Mouse (Mus musculus) embryonic facial prominence, embryonic 15.5 days (tissue): ENCODE results near the gene Lca5. TPM values are rescaled to one million over a fixed set of nuclear protein-coding genes. Genes with fewer than 3 reads are reported as not detected.

Experiments used
- ATAC-seq: fragments of 200-750 bp; cut with Nextera tagmentation; 2 replicates; pipeline ENCODE4 v1.8.0; 2017; ENCODE audit warnings: low read depth, moderate TSS enrichment; ENCODE audit not compliant: insufficient number of reproducible peaks, low FRiP score, low TSS enrichment
- H3K27ac ChIP-seq: fragments of 300-500 bp; sonication (generic); replicated peaks from 2 replicates; pipeline ENCODE4 v1.5.1; 2015; ENCODE audit warnings: mild to moderate bottlenecking, inconsistent platforms
- H3K27me3 ChIP-seq: fragments of 300-500 bp; sonication (generic); 2 replicates; pipeline ENCODE4 v1.6.1; 2015; ENCODE audit warnings: inconsistent platforms
- H3K36me3 ChIP-seq: fragments of 300-500 bp; sonication (generic); 2 replicates; pipeline ENCODE4 v1.6.1; 2015; ENCODE audit warnings: mild to moderate bottlenecking, inconsistent platforms
- H3K4me1 ChIP-seq: fragments of 300-500 bp; sonication (generic); 2 replicates; pipeline ENCODE4 v1.6.1; 2015; ENCODE audit warnings: inconsistent platforms
- H3K4me2 ChIP-seq: fragments of 300-500 bp; sonication (generic); replicated peaks from 2 replicates; pipeline ENCODE4 v1.6.1; 2015; ENCODE audit warnings: mild to moderate bottlenecking, inconsistent platforms
- H3K4me3 ChIP-seq: fragments of 300-500 bp; sonication (generic); replicated peaks from 2 replicates; pipeline ENCODE4 v1.5.1; 2015; ENCODE audit warnings: mild to moderate bottlenecking, inconsistent platforms
- H3K9ac ChIP-seq: fragments of 300-500 bp; sonication (generic); 2 replicates; pipeline ENCODE4 v1.6.1; 2015; ENCODE audit warnings: inconsistent platforms
- H3K9me3 ChIP-seq: fragments of 300-500 bp; sonication (generic); replicated peaks from 2 replicates; pipeline ENCODE4 v1.6.1; 2016; ENCODE audit warnings: inconsistent platforms
- WGBS: fragments of 180-500 bp; shearing (Covaris S2); methylation state at CpG from one replicate; pipeline ENCODE4 v1.1.7; 2015; 5-methylcytosine and 5-hydroxymethylcytosine counted together
- polyA plus RNA-seq: library from polyadenylated mRNA; unstranded; fragments of >200 nt; fragmentation: Nextera tagmentation; extraction: Ambion mirVana; gene quantifications from 2 replicates; pipeline ENCODE4 v1.2.1, GENCODE M21; 2015

The Lca5 gene
- polyA plus RNA-seq, 1 experiment from 2014 or later, result 13.6 TPM

- H3K4me3 ChIP-seq, result no peak overlapping the region
- H3K9ac ChIP-seq, result no peak overlapping the region
- peaks cover 7% of the 10 kb centered on the region for H3K4me1 ChIP-seq
- no peaks in the 10 kb centered on the region for H3K9me3 ChIP-seq
- H3K36me3 ChIP-seq, result no peaks in the 10 kb centered on the region
- WGBS, result 80% methylated on average over 5 of the region's 5 CpGs
- H3K4me2 ChIP-seq, result no peak overlapping the region
- no peak for ATAC-seq
- no peaks in the 10 kb centered on the region for H3K27me3 ChIP-seq
- no peak overlapping the region for H3K27ac ChIP-seq
Measured at GRCm38 (mm10) chr9:83437621-83438020, 3.3 kb downstream of the Lca5 start.

GRCm38 (mm10) chr9:83434489-83434888 is 6.4 kb downstream of the Lca5 start:
- no peaks in the 10 kb centered on the region for H3K27me3 ChIP-seq
- no peaks in the 10 kb centered on the region; the same call in 1 of the 2 replicates for H3K4me1 ChIP-seq
- no peak overlapping the region for H3K4me3 ChIP-seq
- WGBS, result 68% methylated on average over 4 of the region's 4 CpGs
- H3K4me2 ChIP-seq, result no peak overlapping the region
- no peaks in the 10 kb centered on the region for H3K36me3 ChIP-seq
- no peak for ATAC-seq
- no peak overlapping the region for H3K9ac ChIP-seq
- H3K27ac ChIP-seq, result no peak overlapping the region
- no peaks in the 10 kb centered on the region for H3K9me3 ChIP-seq

- Histone ChIP-seq H3K4me1 (no peaks in the 10 kb centered on the region; the same call in 1 of the 2 replicates), H3K27ac (no peak overlapping the region), H3K9me3 (no peaks in the 10 kb centered on the region), H3K27me3 (no peaks in the 10 kb centered on the region), H3K9ac (no peak overlapping the region), H3K36me3 (no peaks in the 10 kb centered on the region), H3K4me2 (no peak overlapping the region), H3K4me3 (no peak overlapping the region)
- WGBS, result 61% methylated on average over 7 of the region's 7 CpGs
- ATAC-seq, result no peak
Measured at GRCm38 (mm10) chr9:83433661-83434060, 7.3 kb downstream of the Lca5 start.

- Histone ChIP-seq H3K27me3 (no peaks in the 10 kb centered on the region), H3K36me3 (peaks cover 16% of the 10 kb centered on the region), H3K27ac (no peak overlapping the region), H3K4me1 (no peaks in the 10 kb centered on the region), H3K4me2 (no peak overlapping the region), H3K9me3 (no peaks in the 10 kb centered on the region), H3K4me3 (no peak overlapping the region), H3K9ac (no peak overlapping the region)
- ATAC-seq, result no peak
- WGBS, result 84% methylated on average over 4 of the region's 4 CpGs
Measured at GRCm38 (mm10) chr9:83427926-83428325, 13.0 kb downstream of the Lca5 start.

- WGBS, result 80% methylated on average over 5 of the region's 5 CpGs
Measured at GRCm38 (mm10) chr9:83418965-83419364, 22.0 kb downstream of the Lca5 start.

GRCm38 (mm10) chr9:83413046-83413445 is 27.9 kb downstream of the Lca5 start:
- Histone ChIP-seq H3K4me2 (no peak overlapping the region), H3K36me3 (peaks cover 8% of the 10 kb centered on the region), H3K27ac (no peak overlapping the region), H3K4me1 (no peaks in the 10 kb centered on the region), H3K27me3 (no peaks in the 10 kb centered on the region), H3K4me3 (no peak overlapping the region), H3K9ac (no peak overlapping the region), H3K9me3 (no peaks in the 10 kb centered on the region)
- ATAC-seq, result no peak
- 79% methylated on average over 10 of the region's 10 CpGs for WGBS

More at GRCm38 (mm10) chr9:83418965-83419364, 22.0 kb downstream of the Lca5 start:
- no peak overlapping the region for H3K27ac ChIP-seq
- H3K27me3 ChIP-seq, result no peaks in the 10 kb centered on the region
- no peaks in the 10 kb centered on the region for H3K9me3 ChIP-seq
- peaks cover 17% of the 10 kb centered on the region for H3K36me3 ChIP-seq
- ATAC-seq, result no peak
- no peak overlapping the region for H3K9ac ChIP-seq
- no peaks in the 10 kb centered on the region for H3K4me1 ChIP-seq
- H3K4me2 ChIP-seq, result no peak overlapping the region
- H3K4me3 ChIP-seq, result no peak overlapping the region

- no peak overlapping the region for H3K27ac ChIP-seq
- H3K9ac ChIP-seq, result no peak overlapping the region
- no peak overlapping the region for H3K4me3 ChIP-seq
- H3K36me3 ChIP-seq, result no peaks in the 10 kb centered on the region; the same call in 1 of the 2 replicates
- no peaks in the 10 kb centered on the region for H3K9me3 ChIP-seq
- no peak for ATAC-seq
- WGBS, result 73% methylated on average over 7 of the region's 7 CpGs
- no peaks in the 10 kb centered on the region for H3K27me3 ChIP-seq
- no peak overlapping the region for H3K4me2 ChIP-seq
- H3K4me1 ChIP-seq, result no peaks in the 10 kb centered on the region
Measured at GRCm38 (mm10) chr9:83405150-83405549, 35.8 kb downstream of the Lca5 start.

- 66% methylated on average over 3 of the region's 3 CpGs for WGBS
- Histone ChIP-seq H3K4me3 (no peak overlapping the region), H3K9me3 (no peaks in the 10 kb centered on the region), H3K27ac (no peak overlapping the region), H3K27me3 (no peaks in the 10 kb centered on the region), H3K36me3 (no peaks in the 10 kb centered on the region), H3K9ac (no peak overlapping the region), H3K4me2 (no peak overlapping the region), H3K4me1 (no peaks in the 10 kb centered on the region)
- no peak for ATAC-seq
Measured at GRCm38 (mm10) chr9:83400783-83401182, 40.1 kb downstream of the Lca5 start.

GRCm38 (mm10) chr9:83399414-83399813 is 41.5 kb downstream of the Lca5 start:
- WGBS, result 95% methylated on average over 7 of the region's 7 CpGs

GRCm38 (mm10) chr9:83398260-83398659 is 42.7 kb downstream of the Lca5 start:
- no peak overlapping the region for H3K27ac ChIP-seq
- H3K27me3 ChIP-seq, result no peaks in the 10 kb centered on the region
- no peaks in the 10 kb centered on the region for H3K4me1 ChIP-seq
- H3K9me3 ChIP-seq, result no peaks in the 10 kb centered on the region
- no peak overlapping the region for H3K9ac ChIP-seq
- peaks cover 9% of the 10 kb centered on the region for H3K36me3 ChIP-seq
- 65% methylated on average over 6 of the region's 6 CpGs for WGBS
- no peak overlapping the region for H3K4me2 ChIP-seq
- no peak overlapping the region for H3K4me3 ChIP-seq
- no peak for ATAC-seq

More at GRCm38 (mm10) chr9:83399414-83399813, 41.5 kb downstream of the Lca5 start:
- Histone ChIP-seq H3K9ac (no peak overlapping the region), H3K9me3 (no peaks in the 10 kb centered on the region), H3K4me2 (no peak overlapping the region), H3K36me3 (peaks cover 3% of the 10 kb centered on the region), H3K27ac (no peak overlapping the region), H3K27me3 (no peaks in the 10 kb centered on the region), H3K4me1 (no peaks in the 10 kb centered on the region), H3K4me3 (no peak overlapping the region)
- no peak for ATAC-seq

GRCm38 (mm10) chr9:83395456-83395855 is 45.5 kb downstream of the Lca5 start:
- Histone ChIP-seq H3K4me1 (peaks cover 2% of the 10 kb centered on the region), H3K4me2 (no peak overlapping the region), H3K9me3 (no peaks in the 10 kb centered on the region), H3K27ac (no peak overlapping the region), H3K36me3 (peaks cover 9% of the 10 kb centered on the region), H3K9ac (no peak overlapping the region), H3K27me3 (no peaks in the 10 kb centered on the region), H3K4me3 (no peak overlapping the region)
- 87% methylated on average over 15 of the region's 15 CpGs for WGBS
- ATAC-seq, result no peak

- 87% methylated on average over 11 of the region's 11 CpGs for WGBS
- H3K4me2 ChIP-seq, result no peak overlapping the region
- H3K36me3 ChIP-seq, result peaks cover 9% of the 10 kb centered on the region
- no peak overlapping the region for H3K4me3 ChIP-seq
- no peaks in the 10 kb centered on the region for H3K27me3 ChIP-seq
- peaks cover 9% of the 10 kb centered on the region for H3K4me1 ChIP-seq
- ATAC-seq, result no peak
- no peak overlapping the region for H3K9ac ChIP-seq
- no peaks in the 10 kb centered on the region for H3K9me3 ChIP-seq
- no peak overlapping the region for H3K27ac ChIP-seq
Measured at GRCm38 (mm10) chr9:83391996-83392395, 48.9 kb downstream of the Lca5 start.
